Mouse (Mus musculus): ENCODE results near the gene Ddah1.

- TF ChIP-seq CTCF (IDR thresholded peaks at IDR 0.05; ENCODE audit: extremely low read depth, insufficient read depth, low read length) (no peak), POLR2A (IDR thresholded peaks at IDR 0.05; ENCODE audit: extremely low read depth, insufficient read depth, low read length) (no peak)
These were observed 5.9 kb downstream of the Ddah1 start for GRCm38 (mm10) chr3:145764416-145764815.
